Mouse (Mus musculus): ENCODE data around the gene Cyb5d1. TPM values are rescaled to one million over a fixed set of nuclear protein-coding genes. Genes with fewer than 3 reads are reported as not detected.
A peak's percentile ranks its signal among the peaks of the same experiment; 100 is the strongest.

The Cyb5d1 gene
- polyA plus RNA-seq, 1 experiment from 2014 or later: 29.7 TPM

- Histone ChIP-seq H3K4me2 (peak overlapping the region; percentile 91), H3K36me3 (peaks cover 30% of the 10 kb centered on the region), H3K4me1 (peaks cover 53% of the 10 kb centered on the region), H3K27me3 (replicated peaks) (no peaks in the 10 kb centered on the region), H3K4me3 (replicated peaks) (peak overlapping the region; percentile 72), H3K9ac (replicated peaks) (peak overlapping the region; percentile 99), H3K27ac (replicated peaks) (peak overlapping the region; percentile 98), H3K9me3 (replicated peaks) (no peaks in the 10 kb centered on the region)
- WGBS: 24% methylated on average over 6 of the region's 6 CpGs
- no peak for ATAC-seq (ENCODE audit: low FRiP score)
Observed at GRCm38 (mm10) chr11:69365722-69366121, 29.7 kb downstream of the Cyb5d1 start.

DNA sequence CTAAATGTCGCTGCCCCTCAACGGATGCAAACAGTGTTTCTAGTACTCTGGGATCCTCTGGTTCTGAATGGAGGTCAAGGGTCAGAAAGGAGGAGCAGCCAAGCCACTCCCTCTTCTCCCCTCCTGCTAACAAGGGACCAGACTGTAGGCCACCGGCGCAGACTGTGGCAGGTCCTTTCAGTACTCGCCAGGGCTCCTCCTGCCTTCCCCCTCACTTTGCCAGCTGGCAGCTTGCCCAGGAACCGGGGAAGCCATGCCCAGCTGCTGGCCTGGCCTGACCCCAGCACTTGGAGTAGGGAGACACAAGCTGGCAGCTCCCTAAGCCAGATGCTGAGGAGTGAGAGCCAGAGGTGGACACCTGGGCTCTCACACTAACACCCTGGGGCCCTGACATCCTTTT is 30.5 kb downstream of the Cyb5d1 start:
- 2% methylated on average over 6 of the region's 6 CpGs for WGBS
- H3K9ac ChIP-seq (replicated peaks): peak overlapping the region; percentile 99
- H3K27me3 ChIP-seq (replicated peaks): no peaks in the 10 kb centered on the region
- H3K4me1 ChIP-seq: peaks cover 50% of the 10 kb centered on the region
- H3K36me3 ChIP-seq: peaks cover 38% of the 10 kb centered on the region
- ATAC-seq (ENCODE audit: low FRiP score): peak; percentile 33
- peak overlapping the region; percentile 72 for H3K4me3 ChIP-seq (replicated peaks)
- peak overlapping the region; percentile 91 for H3K4me2 ChIP-seq
- peak overlapping the region; percentile 98 for H3K27ac ChIP-seq (replicated peaks)
- H3K9me3 ChIP-seq (replicated peaks): no peaks in the 10 kb centered on the region

DNA sequence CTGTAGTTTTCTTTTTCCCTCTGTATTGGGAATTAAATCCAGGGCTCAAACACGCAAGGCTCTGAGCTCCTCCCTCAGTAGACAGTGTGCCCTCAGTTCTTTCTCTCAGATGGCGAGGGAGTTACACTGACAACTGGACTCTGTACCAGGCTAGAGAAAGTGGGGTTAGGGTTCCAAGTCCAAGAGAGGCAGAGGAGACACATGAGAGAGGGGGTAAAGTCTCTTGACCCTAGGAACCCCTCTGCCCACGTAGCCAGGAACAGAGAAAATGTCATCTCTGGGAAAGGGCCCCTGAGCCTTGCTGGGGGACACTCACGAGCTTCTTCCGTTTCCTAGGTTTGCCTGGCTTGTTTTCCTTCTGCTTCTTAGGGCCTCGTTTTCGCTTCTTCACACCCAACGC is 31.1 kb downstream of the Cyb5d1 start:
- Histone ChIP-seq H3K4me2 (peak overlapping the region; percentile 91), H3K9me3 (replicated peaks) (no peaks in the 10 kb centered on the region), H3K4me3 (replicated peaks) (peak overlapping the region; percentile 72), H3K9ac (replicated peaks) (no peak overlapping the region), H3K36me3 (peaks cover 43% of the 10 kb centered on the region), H3K27me3 (replicated peaks) (no peaks in the 10 kb centered on the region), H3K4me1 (peaks cover 50% of the 10 kb centered on the region), H3K27ac (replicated peaks) (peak overlapping the region; percentile 98)
- ATAC-seq (ENCODE audit: low FRiP score): no peak
- 52% methylated on average over 8 of the region's 8 CpGs for WGBS

DNA sequence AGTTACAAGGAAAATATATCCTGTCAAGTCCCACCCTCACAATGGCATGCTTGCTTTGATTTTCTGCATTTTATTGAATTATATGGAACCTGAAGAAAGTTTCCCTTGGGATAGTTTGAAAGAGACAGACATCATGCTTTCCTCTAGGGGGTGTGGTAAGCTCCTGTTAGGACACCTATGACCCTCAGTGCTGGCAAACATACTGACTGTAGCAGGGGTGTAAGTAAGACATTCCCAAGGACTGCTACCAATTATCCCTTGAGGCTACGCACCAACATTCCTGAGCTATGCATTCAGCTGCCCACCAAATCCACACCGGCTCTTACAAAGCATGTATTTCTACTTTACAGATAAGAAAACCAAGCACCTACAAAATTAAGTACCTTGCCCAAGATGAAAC is 33.0 kb downstream of the Cyb5d1 start:
- no peak for ATAC-seq (ENCODE audit: low FRiP score)
- 93% methylated on average over 2 of the region's 2 CpGs for WGBS
- H3K27ac ChIP-seq (replicated peaks): no peak overlapping the region
- no peak overlapping the region for H3K4me2 ChIP-seq
- no peaks in the 10 kb centered on the region for H3K27me3 ChIP-seq (replicated peaks)
- H3K4me1 ChIP-seq: peaks cover 41% of the 10 kb centered on the region
- H3K9ac ChIP-seq (replicated peaks): no peak overlapping the region
- H3K36me3 ChIP-seq: peaks cover 62% of the 10 kb centered on the region
- H3K4me3 ChIP-seq (replicated peaks): no peak overlapping the region
- no peaks in the 10 kb centered on the region for H3K9me3 ChIP-seq (replicated peaks)

- H3K27me3 ChIP-seq (replicated peaks): no peaks in the 10 kb centered on the region
- no peaks in the 10 kb centered on the region for H3K9me3 ChIP-seq (replicated peaks)
- no peak overlapping the region for H3K4me2 ChIP-seq
- H3K4me1 ChIP-seq: peaks cover 36% of the 10 kb centered on the region
- H3K27ac ChIP-seq (replicated peaks): no peak overlapping the region
- no peak for ATAC-seq (ENCODE audit: low FRiP score)
- 56% methylated on average over 7 of the region's 7 CpGs for WGBS
- no peak overlapping the region for H3K4me3 ChIP-seq (replicated peaks)
- peaks cover 67% of the 10 kb centered on the region for H3K36me3 ChIP-seq
- H3K9ac ChIP-seq (replicated peaks): no peak overlapping the region
Observed at GRCm38 (mm10) chr11:69362021-69362420, 33.4 kb downstream of the Cyb5d1 start.

- Histone ChIP-seq H3K4me3 (replicated peaks) (no peak overlapping the region), H3K27me3 (replicated peaks) (no peaks in the 10 kb centered on the region), H3K4me1 (0 out of 2 replicates have a peak, but pooled peaks cover 4% of the 10 kb centered on the region), H3K9ac (replicated peaks) (no peak overlapping the region), H3K9me3 (replicated peaks) (no peaks in the 10 kb centered on the region), H3K4me2 (no peak overlapping the region), H3K27ac (replicated peaks) (no peak overlapping the region), H3K36me3 (peaks cover 96% of the 10 kb centered on the region)
- 89% methylated on average over 12 of the region's 12 CpGs for WGBS
- ATAC-seq (ENCODE audit: low FRiP score): no peak
Observed at GRCm38 (mm10) chr11:69357690-69358089, 37.7 kb downstream of the Cyb5d1 start.

DNA sequence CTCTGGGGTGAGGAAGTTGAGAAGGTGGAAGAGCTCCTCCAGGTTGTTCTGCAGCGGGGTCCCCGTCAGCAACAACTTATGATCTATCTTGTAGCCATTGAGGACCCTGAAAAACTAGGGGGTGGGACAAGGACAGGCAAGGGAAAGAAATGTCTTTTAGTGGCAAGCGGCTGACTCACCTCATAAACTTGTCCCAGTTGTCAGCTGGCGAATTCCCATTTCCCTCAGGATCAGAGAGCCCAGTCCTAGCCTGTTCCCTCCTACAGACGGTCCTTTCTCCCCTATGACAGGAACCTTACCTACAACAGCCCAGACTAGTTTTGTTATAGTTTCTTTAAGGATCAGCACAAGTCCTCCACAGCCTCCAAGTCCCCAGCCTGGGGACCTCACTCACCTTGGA is 38.9 kb downstream of the Cyb5d1 start:
- Histone ChIP-seq H3K36me3 (peaks cover 98% of the 10 kb centered on the region), H3K9me3 (replicated peaks) (no peaks in the 10 kb centered on the region), H3K4me1 (0 out of 2 replicates have a peak, but pooled peaks cover 1% of the 10 kb centered on the region), H3K4me3 (replicated peaks) (no peak overlapping the region), H3K9ac (replicated peaks) (no peak overlapping the region), H3K4me2 (no peak overlapping the region), H3K27me3 (replicated peaks) (no peaks in the 10 kb centered on the region), H3K27ac (replicated peaks) (no peak overlapping the region)
- WGBS: 89% methylated on average over 5 of the region's 5 CpGs
- ATAC-seq (ENCODE audit: low FRiP score): no peak

GRCm38 (mm10) chr11:69346441-69346840 is 49.0 kb downstream of the Cyb5d1 start:
- H3K4me2 ChIP-seq: no peak overlapping the region
- H3K27me3 ChIP-seq (replicated peaks): no peaks in the 10 kb centered on the region

More at GRCm38 (mm10) chr11:69346441-69346840, 49.0 kb downstream of the Cyb5d1 start:
- Histone ChIP-seq H3K27ac (replicated peaks) (no peak overlapping the region), H3K9me3 (replicated peaks) (no peaks in the 10 kb centered on the region), H3K9ac (replicated peaks) (no peak overlapping the region), H3K36me3 (peaks cover 86% of the 10 kb centered on the region), H3K4me1 (peaks cover 11% of the 10 kb centered on the region), H3K4me3 (replicated peaks) (no peak overlapping the region)
- WGBS: 93% methylated on average over 26 of the region's 26 CpGs
- no peak for ATAC-seq (ENCODE audit: low FRiP score)

Other genes starting within 250 kb of the Cyb5d1 start
- 0.95 and 1.0 TPM in 2 replicates for gene Alox12b, start 238.6 kb downstream of the Cyb5d1 start, polyA plus RNA-seq (2015; fragmentation: Nextera tagmentation; extraction: Ambion mirVana)
- gene Alox8, start 197.8 kb downstream of the Cyb5d1 start, polyA plus RNA-seq (2015; fragmentation: Nextera tagmentation; extraction: Ambion mirVana): 0.36 TPM in 2 replicates
- 0.38 and 0.46 TPM in 2 replicates for gene Gucy2e, start 158.6 kb downstream of the Cyb5d1 start, polyA plus RNA-seq (2015; fragmentation: Nextera tagmentation; extraction: Ambion mirVana)
- 14.5 and 15.3 TPM in 2 replicates for gene Cntrob, start 71.9 kb downstream of the Cyb5d1 start, polyA plus RNA-seq (2015; fragmentation: Nextera tagmentation; extraction: Ambion mirVana)
- 186 and 201 TPM in 2 replicates for gene Trappc1, start 71.7 kb downstream of the Cyb5d1 start, polyA plus RNA-seq (2015; fragmentation: Nextera tagmentation; extraction: Ambion mirVana)
- gene Kcnab3, start 69.4 kb downstream of the Cyb5d1 start, polyA plus RNA-seq (2015; fragmentation: Nextera tagmentation; extraction: Ambion mirVana): 6.0 and 7.3 TPM in 2 replicates
- gene Rnf227, start 55.2 kb downstream of the Cyb5d1 start, polyA plus RNA-seq (2015; fragmentation: Nextera tagmentation; extraction: Ambion mirVana): 213 and 250 TPM in 2 replicates
- 70.6 and 76.1 TPM in 2 replicates for gene Chd3, start 26.2 kb downstream of the Cyb5d1 start, polyA plus RNA-seq (2015; fragmentation: Nextera tagmentation; extraction: Ambion mirVana)
- 130 and 132 TPM in 2 replicates for gene Naa38, start 144 bp downstream of the Cyb5d1 start, polyA plus RNA-seq (2015; fragmentation: Nextera tagmentation; extraction: Ambion mirVana)
- 6.2 and 9.1 TPM in 2 replicates for gene Tmem88, start 2.6 kb upstream of the Cyb5d1 start, polyA plus RNA-seq (2015; fragmentation: Nextera tagmentation; extraction: Ambion mirVana)
- gene Kdm6b, start 18.0 kb upstream of the Cyb5d1 start, polyA plus RNA-seq (2015; fragmentation: Nextera tagmentation; extraction: Ambion mirVana): 29.4 and 32.6 TPM in 2 replicates
- gene Dnah2, start 153.5 kb upstream of the Cyb5d1 start, polyA plus RNA-seq (2015; fragmentation: Nextera tagmentation; extraction: Ambion mirVana): 3.1 and 3.5 TPM in 2 replicates
- 113 and 126 TPM in 2 replicates for gene Efnb3, start 164.6 kb upstream of the Cyb5d1 start, polyA plus RNA-seq (2015; fragmentation: Nextera tagmentation; extraction: Ambion mirVana)
- 18.1 and 18.8 TPM in 2 replicates for gene Wrap53, start 184.6 kb upstream of the Cyb5d1 start, polyA plus RNA-seq (2015; fragmentation: Nextera tagmentation; extraction: Ambion mirVana)
- 51.8 and 85.1 TPM in 2 replicates for gene Trp53, start 184.7 kb upstream of the Cyb5d1 start, polyA plus RNA-seq (2015; fragmentation: Nextera tagmentation; extraction: Ambion mirVana)
- gene Atp1b2, start 210.3 kb upstream of the Cyb5d1 start, polyA plus RNA-seq (2015; fragmentation: Nextera tagmentation; extraction: Ambion mirVana): 76.7 and 77.0 TPM in 2 replicates
- not detected in 2 replicates for gene Shbg, start 222.3 kb upstream of the Cyb5d1 start, polyA plus RNA-seq (2015; fragmentation: Nextera tagmentation; extraction: Ambion mirVana)
- gene Sat2, start 226.4 kb upstream of the Cyb5d1 start, polyA plus RNA-seq (2015; fragmentation: Nextera tagmentation; extraction: Ambion mirVana): 22.0 and 24.7 TPM in 2 replicates
- 32.5 and 38.7 TPM in 2 replicates for gene Fxr2, start 237.4 kb upstream of the Cyb5d1 start, polyA plus RNA-seq (2015; fragmentation: Nextera tagmentation; extraction: Ambion mirVana)

Data from neural tube, embryonic 15.5 days (tissue).